Mouse (Mus musculus): ENCODE measurements around the gene Wnk3. TPM values are rescaled to one million over a fixed set of nuclear protein-coding genes. Genes with fewer than 3 reads are reported as not detected.
A peak's percentile ranks its signal among the peaks of the same experiment; 100 is the strongest.
"Not testable (repeated sequence)": the region's sequence is repeated elsewhere in the genome, so short reads cannot be mapped to it uniquely, and the experiment has no call there.

Gene Wnk3
- polyA plus RNA-seq (2015; fragmentation: Nextera tagmentation; extraction: Ambion mirVana): 0.14 and 0.21 TPM in 2 replicates

GRCm38 (mm10) chrX:151197778-151198177 is at the start of gene Wnk3:
TSS of gene Wnk3 (plus strand) at chrX:151198078.
- no peaks in the 10 kb centered on the region for H3K27me3 ChIP-seq
- ATAC-seq (ENCODE audit: low read depth) (no peak), DNase-seq (no peak)
- H3K4me2 ChIP-seq: no peak within 1 kb of the TSS
- H3K4me3 ChIP-seq (replicated peaks): no peak within 1 kb of the TSS
- no peaks in the 10 kb centered on the region for H3K36me3 ChIP-seq
- no peak within 1 kb of the TSS for H3K9ac ChIP-seq
- no peaks in the 10 kb centered on the region for H3K4me1 ChIP-seq (replicated peaks)
- H3K9me3 ChIP-seq (replicated peaks): no peaks in the 10 kb centered on the region
- 69% methylated on average over 2 of the region's 2 CpGs for WGBS (ENCODE audit: insufficient replicate concordance)
- H3K27ac ChIP-seq: no peak within 1 kb of the TSS

DNA sequence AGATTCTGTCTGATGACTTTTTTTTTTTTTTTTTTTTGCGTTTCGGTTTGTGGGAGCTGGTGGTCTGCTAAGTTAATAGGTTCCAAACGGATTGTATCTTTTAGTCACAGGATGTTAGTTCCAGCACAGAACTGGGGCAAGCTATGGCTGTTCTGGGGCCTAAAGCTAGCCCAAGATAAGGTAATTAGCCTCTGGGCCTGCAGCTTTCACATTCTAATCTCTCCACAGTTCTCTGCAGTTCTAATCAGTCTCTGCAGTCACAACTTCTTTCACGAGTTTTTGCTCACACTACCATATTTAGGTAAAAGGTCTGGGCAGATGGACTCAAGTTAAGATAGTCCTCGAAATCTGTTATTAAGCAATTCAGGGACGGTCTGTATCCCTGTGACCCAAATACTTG is 39.5 kb upstream of the Wnk3 start:
- WGBS (ENCODE audit: insufficient replicate concordance): 36% methylated on average over 6 of the region's 6 CpGs

GRCm38 (mm10) chrX:151168438-151169131 is 29.3 kb upstream of the Wnk3 start:
- no peaks in the 10 kb centered on the region for H3K9me3 ChIP-seq (replicated peaks)
- H3K36me3 ChIP-seq: no peaks in the 10 kb centered on the region
- ATAC-seq (ENCODE audit: low read depth) (no peak), DNase-seq (no peak)
- no peak overlapping the region for H3K27ac ChIP-seq
- 16% methylated on average over 24 of the region's 25 CpGs for WGBS (ENCODE audit: insufficient replicate concordance)
- 0 out of 2 replicates have a peak overlapping the region, but pooled peaks have one; percentile 44 for H3K4me3 ChIP-seq (replicated peaks)
- H3K4me2 ChIP-seq: peak overlapping the region; percentile 59
- H3K4me1 ChIP-seq (replicated peaks): no peaks in the 10 kb centered on the region
- no peak overlapping the region for H3K9ac ChIP-seq
- peaks cover 32% of the 10 kb centered on the region for H3K27me3 ChIP-seq

More for the DNA sequence above, 39.5 kb upstream of the Wnk3 start:
- Histone ChIP-seq H3K4me2 (no peak overlapping the region), H3K4me3 (replicated peaks) (no peak overlapping the region), H3K9me3 (replicated peaks) (no peaks in the 10 kb centered on the region), H3K36me3 (no peaks in the 10 kb centered on the region), H3K4me1 (replicated peaks) (no peaks in the 10 kb centered on the region), H3K27me3 (no peaks in the 10 kb centered on the region), H3K27ac (no peak overlapping the region), H3K9ac (no peak overlapping the region)
- ATAC-seq (ENCODE audit: low read depth): peak; percentile 70
- DNase-seq: peak; percentile 5

DNA sequence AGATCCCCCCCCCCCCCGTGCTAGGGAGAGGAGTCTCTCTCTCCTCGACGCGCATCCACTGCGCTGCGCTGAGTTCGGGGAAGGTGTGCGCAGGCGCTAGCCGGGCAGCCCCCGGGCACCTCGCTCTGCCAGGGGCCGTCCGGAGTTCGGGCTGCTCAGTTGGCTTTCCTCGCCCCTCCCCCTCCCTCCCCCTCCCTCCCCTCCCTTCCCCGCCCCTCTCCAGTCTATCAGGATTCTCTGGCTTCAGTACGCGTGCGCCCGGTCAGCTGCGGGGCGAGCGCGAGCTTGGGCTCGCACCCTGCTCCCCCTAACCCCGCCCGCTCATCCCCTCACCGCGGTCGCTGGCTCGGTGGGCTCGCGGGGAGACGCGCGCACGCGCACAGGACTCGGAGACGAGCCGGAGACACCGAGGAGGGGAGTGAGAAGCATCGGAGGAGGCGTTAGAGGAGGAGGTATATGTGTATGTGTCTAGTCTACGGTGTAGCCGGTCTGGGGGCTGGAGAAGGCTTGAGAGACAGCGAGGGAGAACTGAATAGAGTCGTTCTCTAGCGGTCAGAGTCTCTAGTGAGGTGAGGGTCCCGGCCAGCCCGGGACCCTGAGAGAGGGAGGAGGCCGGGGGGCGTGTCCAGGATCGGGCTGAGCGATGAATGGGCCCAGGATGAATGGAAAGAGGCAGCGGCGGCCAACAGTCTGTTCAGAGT is 28.5 kb upstream of the Wnk3 start:
- Histone ChIP-seq H3K36me3 (no peaks in the 10 kb centered on the region), H3K9me3 (replicated peaks) (no peaks in the 10 kb centered on the region), H3K4me3 (replicated peaks) (peak overlapping the region; percentile 44), H3K9ac (no peak overlapping the region), H3K4me1 (replicated peaks) (no peaks in the 10 kb centered on the region), H3K27ac (no peak overlapping the region), H3K27me3 (peaks cover 32% of the 10 kb centered on the region), H3K4me2 (peak overlapping the region; percentile 59)
- peak; percentile 64 for ATAC-seq (ENCODE audit: low read depth)
- WGBS (ENCODE audit: insufficient replicate concordance): 14% methylated on average over 30 of the region's 58 CpGs
- DNase-seq: peak; percentile 14

DNA sequence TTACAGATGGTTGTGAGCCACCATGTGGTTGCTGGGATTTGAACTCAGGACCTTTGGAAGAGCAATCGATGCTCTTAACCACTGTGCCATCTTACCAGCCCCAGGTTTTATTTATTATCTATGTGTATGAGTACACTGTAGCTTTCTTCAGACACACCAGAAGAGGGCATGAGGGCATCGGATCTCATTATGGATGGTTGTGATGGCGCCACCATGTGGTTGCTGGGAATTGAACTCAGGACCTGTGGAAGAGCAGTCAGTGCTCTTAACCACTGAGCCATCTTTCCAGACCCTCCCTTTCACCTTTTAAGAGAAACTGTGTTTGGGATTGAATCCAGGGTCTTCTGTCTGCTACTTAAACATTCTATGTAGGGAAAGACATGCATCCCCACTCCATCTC is 24.7 kb upstream of the Wnk3 start:
- not testable (repeated sequence) for DNase-seq; H3K27ac ChIP-seq; H3K4me3 ChIP-seq (replicated peaks); H3K4me2 ChIP-seq; ATAC-seq (ENCODE audit: low read depth); H3K9ac ChIP-seq; H3K4me1 ChIP-seq (replicated peaks); H3K36me3 ChIP-seq; H3K9me3 ChIP-seq (replicated peaks)
- H3K27me3 ChIP-seq: peaks cover 28% of the 10 kb centered on the region
- WGBS (ENCODE audit: insufficient replicate concordance): 50% methylated on average over 3 of the region's 3 CpGs

DNA sequence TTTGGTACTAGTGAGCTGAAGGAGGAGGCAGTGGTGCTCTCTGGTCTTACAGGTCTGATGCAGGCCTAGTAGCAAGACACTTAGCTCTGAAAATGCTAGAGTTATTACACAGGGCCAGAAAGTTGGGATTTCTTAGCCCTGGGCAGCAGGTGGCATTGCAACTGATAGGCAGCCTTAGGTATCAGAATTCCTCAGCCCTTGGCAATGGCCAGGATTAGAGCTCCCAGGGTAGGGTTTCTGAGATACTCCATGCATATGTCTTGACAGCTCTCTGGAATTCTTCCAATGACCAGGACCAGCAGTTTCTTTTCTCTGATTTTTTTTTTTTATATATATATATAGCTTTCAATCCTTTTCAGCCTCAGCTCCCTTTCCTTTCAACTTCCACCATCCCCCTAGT is 100.5 kb downstream of the Wnk3 start:
- no peak overlapping the region for H3K27ac ChIP-seq
- H3K4me3 ChIP-seq (replicated peaks): no peak overlapping the region
- no peaks in the 10 kb centered on the region for H3K4me1 ChIP-seq (replicated peaks)
- DNase-seq (no peak), ATAC-seq (ENCODE audit: low read depth) (no peak)
- no peak overlapping the region for H3K4me2 ChIP-seq
- H3K36me3 ChIP-seq: no peaks in the 10 kb centered on the region
- H3K9ac ChIP-seq: no peak overlapping the region
- H3K27me3 ChIP-seq: no peaks in the 10 kb centered on the region
- no peaks in the 10 kb centered on the region for H3K9me3 ChIP-seq (replicated peaks)

GRCm38 (mm10) chrX:151313732-151314131 is 115.9 kb downstream of the Wnk3 start:
- no peaks in the 10 kb centered on the region for H3K36me3 ChIP-seq
- DNase-seq (no peak), ATAC-seq (ENCODE audit: low read depth) (no peak)
- H3K9me3 ChIP-seq (replicated peaks): no peaks in the 10 kb centered on the region
- H3K9ac ChIP-seq: no peak overlapping the region
- no peak overlapping the region for H3K4me2 ChIP-seq
- H3K27ac ChIP-seq: no peak overlapping the region
- H3K27me3 ChIP-seq: peaks cover 9% of the 10 kb centered on the region; the same call in 1 of the 2 replicates
- H3K4me1 ChIP-seq (replicated peaks): no peaks in the 10 kb centered on the region
- 57% methylated on average over 4 of the region's 4 CpGs for WGBS (ENCODE audit: insufficient replicate concordance)
- H3K4me3 ChIP-seq (replicated peaks): no peak overlapping the region

- 14% methylated on average over 2 of the region's 2 CpGs for WGBS (ENCODE audit: insufficient replicate concordance)
- no peaks in the 10 kb centered on the region for H3K36me3 ChIP-seq
- no peak overlapping the region for H3K4me3 ChIP-seq (replicated peaks)
- no peak for DNase-seq
- no peaks in the 10 kb centered on the region for H3K9me3 ChIP-seq (replicated peaks)
- H3K9ac ChIP-seq: no peak overlapping the region
- no peaks in the 10 kb centered on the region for H3K27me3 ChIP-seq
- no peak overlapping the region for H3K27ac ChIP-seq
- no peaks in the 10 kb centered on the region for H3K4me1 ChIP-seq (replicated peaks)
- no peak for ATAC-seq (ENCODE audit: low read depth)
- H3K4me2 ChIP-seq: no peak overlapping the region
Observed at GRCm38 (mm10) chrX:151333615-151334014, 135.7 kb downstream of the Wnk3 start.

DNA sequence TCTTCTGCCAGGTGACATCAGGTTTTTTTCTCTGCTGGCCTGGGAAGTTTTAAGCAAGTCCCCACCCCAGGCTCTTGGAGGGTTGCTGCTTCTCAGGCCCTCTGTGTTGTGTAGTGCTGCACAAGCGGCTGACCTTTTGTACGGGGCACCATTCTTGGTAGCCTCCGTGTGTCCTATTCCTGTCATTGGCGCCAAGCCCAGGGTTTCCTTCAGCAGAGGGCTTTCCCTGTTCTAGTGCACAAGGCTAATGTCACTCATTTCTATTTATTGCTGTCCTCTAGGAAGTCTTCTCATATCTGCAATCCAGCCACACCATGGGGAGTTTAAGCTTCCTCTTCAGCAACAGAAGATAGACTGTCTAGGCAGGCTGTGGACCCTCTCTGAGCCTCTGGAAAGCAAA is 139.9 kb downstream of the Wnk3 start:
- no peak for DNase-seq
- no peak overlapping the region for H3K27ac ChIP-seq
- no peak overlapping the region for H3K9ac ChIP-seq
- no peaks in the 10 kb centered on the region; the same call in 1 of the 2 replicates for H3K27me3 ChIP-seq
- no peaks in the 10 kb centered on the region for H3K9me3 ChIP-seq (replicated peaks)
- WGBS (ENCODE audit: insufficient replicate concordance): 66% methylated on average over 4 of the region's 4 CpGs
- H3K4me2 ChIP-seq: no peak overlapping the region
- no peaks in the 10 kb centered on the region for H3K36me3 ChIP-seq
- no peaks in the 10 kb centered on the region for H3K4me1 ChIP-seq (replicated peaks)
- H3K4me3 ChIP-seq (replicated peaks): no peak overlapping the region
- no peak for ATAC-seq (ENCODE audit: low read depth)

GRCm38 (mm10) chrX:151343761-151344500 is 146.1 kb downstream of the Wnk3 start, which contains the start of gene Fam120c:
TSS of gene Fam120c (plus strand) at chrX:151344175.
- 10% methylated on average over 50 of the region's 56 CpGs for WGBS (ENCODE audit: insufficient replicate concordance)
- Histone ChIP-seq H3K4me1 (replicated peaks) (peaks cover 16% of the 10 kb centered on the region), H3K27ac (peak within 1 kb of the TSS; percentile 82)

DNA sequence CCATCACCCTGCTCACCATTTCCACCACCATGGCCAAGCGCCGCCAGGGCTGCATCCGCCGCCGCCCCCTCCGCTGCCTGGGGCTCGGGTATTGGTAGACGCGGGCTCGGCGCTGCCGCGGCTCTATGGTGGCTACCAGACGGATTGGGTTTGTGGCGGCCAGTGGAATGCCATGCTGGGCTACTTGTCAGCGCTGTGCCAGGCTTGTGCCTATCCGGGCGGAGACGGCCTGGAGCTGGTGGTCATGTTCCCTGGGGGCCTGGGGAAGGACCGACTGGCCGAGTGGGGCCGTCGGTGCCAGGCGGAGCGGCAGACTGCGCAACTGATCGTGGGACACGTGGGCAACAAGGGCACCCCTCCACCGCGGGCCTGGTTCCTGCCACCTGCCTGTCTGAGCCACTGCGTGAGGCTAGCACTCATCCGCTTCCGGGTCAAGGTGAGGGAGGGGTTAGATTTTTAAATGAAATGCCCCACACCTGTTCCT is 146.7 kb downstream of the Wnk3 start:
- peak overlapping the region; percentile 77 for H3K4me2 ChIP-seq
- peak overlapping the region; percentile 76 for H3K4me3 ChIP-seq (replicated peaks)
- peak; percentile 24 for DNase-seq
- ATAC-seq (ENCODE audit: low read depth): peak; percentile 57
- 19% methylated on average over 33 of the region's 33 CpGs for WGBS (ENCODE audit: insufficient replicate concordance)
- H3K4me1 ChIP-seq (replicated peaks): peaks cover 16% of the 10 kb centered on the region
- no peaks in the 10 kb centered on the region for H3K9me3 ChIP-seq (replicated peaks)
- peak overlapping the region; percentile 84 for H3K9ac ChIP-seq
- H3K27ac ChIP-seq: peak overlapping the region; percentile 82
- H3K36me3 ChIP-seq: no peaks in the 10 kb centered on the region
- H3K27me3 ChIP-seq: no peaks in the 10 kb centered on the region; the same call in 1 of the 2 replicates

More at GRCm38 (mm10) chrX:151343761-151344500, 146.1 kb downstream of the Wnk3 start, which contains the start of gene Fam120c:
- no peaks in the 10 kb centered on the region for H3K9me3 ChIP-seq (replicated peaks)
- ATAC-seq (ENCODE audit: low read depth) (peak; percentile 91), DNase-seq (peak; percentile 66)
- H3K36me3 ChIP-seq: no peaks in the 10 kb centered on the region
- peak within 1 kb of the TSS; percentile 76 for H3K4me3 ChIP-seq (replicated peaks)
- H3K27me3 ChIP-seq: no peaks in the 10 kb centered on the region; the same call in 1 of the 2 replicates
- peak within 1 kb of the TSS; percentile 84 for H3K9ac ChIP-seq
- H3K4me2 ChIP-seq: peak within 1 kb of the TSS; percentile 77
